Mouse (Mus musculus): Measurements from ENCODE around the gene Tmem107. TPM values are rescaled to one million over a fixed set of nuclear protein-coding genes. Genes with fewer than 3 reads are reported as not detected.

The Tmem107 gene
- total RNA-seq, 1 experiment from 2014 or later: 12.0 TPM

DNA sequence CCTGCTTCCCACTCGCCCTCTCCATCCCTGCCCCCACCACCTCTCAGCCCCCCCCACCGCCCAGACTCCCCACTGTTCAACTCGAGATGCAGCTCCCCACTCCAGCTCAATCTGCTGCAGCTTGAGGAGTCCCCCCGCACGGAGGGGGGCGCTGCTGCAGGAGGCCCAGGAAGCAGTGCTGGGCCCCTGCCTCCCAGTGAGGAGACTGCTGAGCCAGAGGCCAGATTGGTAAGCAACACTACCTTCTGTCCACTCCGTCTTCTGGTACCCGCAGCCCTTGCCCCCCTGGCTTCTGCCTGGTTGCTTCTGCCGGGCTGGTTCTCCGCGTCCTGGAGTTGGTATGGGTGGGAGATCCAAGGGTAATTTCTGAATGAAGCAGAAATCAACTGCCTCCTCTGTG, 36.2 kb downstream of the Tmem107 start:
- peak; percentile 20 for DNase-seq

DNA sequence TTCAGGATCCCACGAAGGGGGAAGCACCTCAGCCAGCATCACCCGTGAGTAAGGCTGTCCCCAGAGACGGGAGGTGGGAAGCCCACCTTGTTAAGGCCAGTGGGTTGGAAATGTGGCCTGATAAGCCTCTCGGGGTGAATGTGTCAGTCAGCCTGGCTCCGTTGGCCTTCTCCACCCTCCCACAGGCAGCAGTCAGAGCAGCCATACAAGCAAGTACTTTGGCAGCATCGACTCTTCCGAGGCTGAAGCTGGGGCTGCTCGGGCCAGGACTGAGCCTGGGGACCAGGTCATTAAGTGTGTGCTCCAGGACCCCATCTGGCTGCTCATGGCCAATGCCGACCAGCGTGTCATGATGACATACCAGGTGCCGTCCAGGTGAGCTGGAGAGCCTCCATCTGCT, 37.1 kb downstream of the Tmem107 start:
- no peak for DNase-seq

DNA sequence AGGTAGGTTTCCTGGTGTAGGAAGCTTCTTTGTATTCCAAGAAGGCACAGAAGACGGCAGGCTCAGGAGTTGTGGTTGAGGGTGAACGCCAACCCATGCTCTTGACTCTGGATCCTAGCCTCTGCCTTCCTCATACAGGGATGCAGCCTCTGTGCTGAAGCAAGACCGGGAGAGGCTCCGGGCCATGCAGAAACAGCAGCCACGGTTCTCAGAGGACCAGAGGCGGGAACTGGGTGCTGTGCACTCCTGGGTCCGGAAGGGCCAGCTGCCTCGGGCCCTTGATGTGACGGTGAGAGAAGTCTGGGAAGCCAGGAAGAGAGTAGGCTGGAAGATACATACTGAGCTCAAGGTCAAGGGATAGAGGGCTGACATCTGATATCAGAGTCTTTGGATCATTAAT, 37.6 kb downstream of the Tmem107 start:
- DNase-seq: no peak

DNA sequence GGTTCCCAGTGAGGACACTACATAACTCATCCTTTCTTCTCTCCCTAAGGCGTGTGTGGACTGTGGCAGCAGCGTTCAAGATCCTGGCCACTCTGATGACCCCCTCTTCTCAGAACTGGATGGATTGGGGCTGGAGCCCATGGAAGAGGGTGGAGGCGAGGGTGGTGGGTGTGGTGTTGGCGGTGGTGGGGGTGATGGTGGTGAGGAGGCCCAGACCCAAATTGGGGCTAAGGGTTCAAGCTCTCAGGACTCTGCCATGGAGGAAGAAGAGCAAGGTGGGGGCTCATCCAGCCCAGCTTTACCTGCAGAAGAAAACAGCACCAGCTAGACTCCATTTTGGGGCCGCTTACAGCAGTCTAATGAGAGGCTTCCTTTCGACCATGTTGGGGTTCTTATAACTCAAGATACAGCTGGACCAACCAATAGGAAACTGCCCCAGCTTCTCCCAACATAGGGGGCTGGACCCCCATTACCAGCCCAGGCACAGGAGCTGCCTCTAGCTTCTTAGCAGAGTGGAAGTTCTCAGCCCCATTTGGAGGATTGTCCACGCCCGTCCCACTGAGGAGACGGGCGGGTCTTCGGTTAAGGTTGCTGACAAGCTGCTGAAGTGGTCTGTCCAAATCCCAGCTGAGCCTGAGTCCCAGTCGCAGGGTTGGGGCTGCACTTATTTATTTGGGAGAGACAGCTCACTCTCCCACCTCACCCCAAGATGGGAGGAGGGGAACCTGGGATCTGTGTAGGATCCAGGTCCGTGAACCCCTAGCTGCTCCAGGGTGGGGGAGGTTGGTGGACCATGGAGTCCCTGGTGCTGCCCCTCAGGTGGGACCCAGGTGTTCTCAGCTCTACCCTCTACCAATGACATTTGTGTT, 38.7 kb downstream of the Tmem107 start:
- DNase-seq: peak; percentile 29

DNA sequence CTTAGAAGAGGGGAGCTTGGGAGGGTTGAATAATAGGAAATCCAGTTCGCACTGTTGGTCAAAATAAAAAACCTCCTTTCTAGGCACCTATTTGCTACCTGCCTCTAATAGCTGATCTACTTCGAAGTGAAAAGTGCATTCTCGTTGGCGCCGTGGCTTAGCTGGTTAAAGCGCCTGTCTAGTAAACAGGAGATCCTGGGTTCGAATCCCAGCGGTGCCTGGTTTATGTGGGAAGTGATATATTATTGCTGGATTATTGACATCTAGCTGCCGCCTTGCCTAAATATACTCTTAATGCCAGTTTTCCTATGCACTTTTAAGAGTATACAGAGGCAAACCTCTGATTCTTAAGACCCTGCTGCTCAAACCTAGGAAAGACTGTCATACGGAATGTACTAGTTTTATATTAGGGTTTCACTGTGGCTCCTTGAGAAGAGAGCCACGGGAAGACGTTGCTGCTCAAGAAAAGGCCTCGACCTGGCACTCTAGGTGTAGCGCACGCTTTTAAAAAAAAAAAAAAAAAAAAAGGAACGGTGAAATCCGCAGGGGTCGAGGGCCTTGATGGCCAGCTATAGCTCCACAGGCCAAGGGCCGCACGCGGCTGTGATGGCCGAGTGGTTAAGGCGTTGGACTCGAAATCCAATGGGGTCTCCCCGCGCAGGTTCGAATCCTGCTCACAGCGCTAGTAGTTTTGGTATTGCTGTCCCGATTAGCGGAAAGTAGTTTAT, 39.9 kb downstream of the Tmem107 start:
- peak; percentile 96 for DNase-seq

DNA sequence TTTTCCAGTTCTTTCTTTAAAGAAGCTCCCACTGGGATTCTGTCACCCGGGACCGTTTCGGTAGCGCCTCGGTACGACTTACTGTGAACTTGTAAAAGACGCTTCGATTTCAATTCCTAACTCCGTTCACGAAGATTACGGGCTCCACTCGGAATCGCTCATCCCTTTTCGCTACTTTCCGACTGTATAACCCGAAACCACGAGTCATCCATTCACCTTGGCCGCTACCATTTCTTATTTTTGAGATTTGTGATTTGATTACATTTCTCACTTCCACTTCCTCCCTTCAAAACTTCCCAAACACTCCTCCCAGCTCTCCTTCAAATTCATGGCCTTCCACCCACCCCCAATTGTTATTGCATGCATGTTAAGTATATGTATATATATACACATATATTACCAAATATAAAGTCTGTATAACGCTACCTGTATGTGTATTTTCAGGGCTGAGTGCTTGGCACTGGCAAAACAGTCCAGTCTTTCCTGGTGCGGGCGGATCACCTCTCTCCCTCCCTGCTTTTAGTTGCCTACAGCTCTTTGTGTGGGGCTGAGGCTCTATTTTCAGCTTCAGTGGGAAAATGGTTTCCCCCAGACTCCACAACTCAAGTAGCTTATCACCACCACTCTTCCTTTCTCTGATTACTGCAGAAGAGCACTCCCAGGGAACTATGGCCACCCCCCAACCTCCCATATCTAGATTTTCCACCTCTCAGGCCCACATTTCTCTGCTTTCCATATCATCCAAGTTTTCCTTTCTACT, 40.6 kb downstream of the Tmem107 start:
- no peak for DNase-seq

DNA sequence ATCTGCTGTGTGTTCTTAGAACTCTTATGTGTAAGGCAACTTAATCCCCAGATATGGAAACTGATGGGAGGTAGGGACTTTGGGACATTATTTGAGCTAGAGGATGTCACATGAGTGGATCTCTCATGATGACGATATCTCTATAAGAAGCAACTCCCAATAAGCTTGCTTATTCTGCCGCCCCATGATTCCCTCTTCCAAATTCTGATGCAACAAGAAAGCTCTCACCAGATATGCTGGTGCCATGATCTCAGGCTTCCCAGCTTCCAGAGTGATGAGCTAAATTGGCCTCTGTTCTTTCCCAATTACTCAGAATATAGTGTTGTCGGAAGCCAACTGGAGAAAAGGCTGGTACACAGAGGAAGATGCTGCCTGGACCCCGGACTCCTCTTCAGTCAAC, 41.3 kb downstream of the Tmem107 start:
- DNase-seq: no peak

DNA sequence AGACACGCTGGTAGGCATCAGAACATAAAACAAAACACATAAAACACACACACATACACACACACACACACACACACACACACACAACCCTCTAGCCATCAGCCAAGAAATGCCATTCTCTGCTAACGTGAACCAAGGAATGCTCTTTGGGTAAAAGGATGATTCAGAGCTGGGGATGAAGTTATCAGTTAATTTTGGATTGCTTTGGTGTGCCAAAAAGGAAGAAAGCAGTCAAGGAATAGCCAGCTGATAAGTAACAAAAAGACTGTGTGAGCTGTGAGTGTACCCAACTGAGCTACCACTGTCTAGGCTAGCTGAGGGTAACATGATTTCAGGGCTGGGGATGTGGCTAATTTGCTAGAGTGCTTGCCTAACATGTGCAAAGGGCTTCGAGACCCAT, 43.4 kb downstream of the Tmem107 start:
- DNase-seq: no peak

DNA sequence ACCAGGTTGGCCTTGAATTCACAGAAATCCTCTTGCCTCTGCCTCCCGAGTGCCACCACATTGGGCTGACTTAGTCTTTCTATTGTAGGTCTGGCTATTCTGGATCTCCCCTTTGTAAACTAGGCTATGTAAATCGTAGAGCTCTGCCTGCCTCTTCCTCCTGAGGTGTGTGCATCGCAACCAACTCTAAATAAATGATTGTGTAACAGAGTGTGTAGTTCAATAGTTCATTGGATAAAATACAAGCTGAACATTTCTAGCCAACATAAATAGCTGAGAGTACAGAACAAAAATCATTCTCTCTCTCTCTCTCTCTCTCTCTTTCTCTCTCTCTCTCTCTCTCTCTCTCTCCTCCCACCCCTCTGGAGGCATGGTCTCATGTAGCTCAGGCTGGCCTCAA, 44.0 kb downstream of the Tmem107 start:
- no peak for DNase-seq

DNA sequence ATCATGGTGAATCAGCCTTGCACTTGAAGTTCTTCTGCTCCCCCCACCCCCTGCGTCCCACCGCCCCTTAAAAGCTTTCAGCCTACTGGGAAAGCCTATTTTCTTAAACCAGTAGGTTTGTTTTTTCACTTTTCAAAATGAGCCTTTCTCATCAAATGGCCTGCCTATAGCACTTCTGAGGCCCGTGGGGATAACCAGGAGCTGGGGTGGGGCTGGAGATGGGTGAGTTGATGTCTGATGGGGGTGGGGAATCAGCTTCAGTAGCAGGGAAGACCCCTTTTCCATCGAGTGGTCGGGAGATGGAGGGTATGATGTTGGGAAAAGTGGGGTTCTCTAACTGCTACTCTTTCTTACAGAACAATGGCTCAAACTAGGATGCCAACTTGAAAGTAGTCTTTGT, 46.2 kb downstream of the Tmem107 start:
- DNase-seq: no peak

DNA sequence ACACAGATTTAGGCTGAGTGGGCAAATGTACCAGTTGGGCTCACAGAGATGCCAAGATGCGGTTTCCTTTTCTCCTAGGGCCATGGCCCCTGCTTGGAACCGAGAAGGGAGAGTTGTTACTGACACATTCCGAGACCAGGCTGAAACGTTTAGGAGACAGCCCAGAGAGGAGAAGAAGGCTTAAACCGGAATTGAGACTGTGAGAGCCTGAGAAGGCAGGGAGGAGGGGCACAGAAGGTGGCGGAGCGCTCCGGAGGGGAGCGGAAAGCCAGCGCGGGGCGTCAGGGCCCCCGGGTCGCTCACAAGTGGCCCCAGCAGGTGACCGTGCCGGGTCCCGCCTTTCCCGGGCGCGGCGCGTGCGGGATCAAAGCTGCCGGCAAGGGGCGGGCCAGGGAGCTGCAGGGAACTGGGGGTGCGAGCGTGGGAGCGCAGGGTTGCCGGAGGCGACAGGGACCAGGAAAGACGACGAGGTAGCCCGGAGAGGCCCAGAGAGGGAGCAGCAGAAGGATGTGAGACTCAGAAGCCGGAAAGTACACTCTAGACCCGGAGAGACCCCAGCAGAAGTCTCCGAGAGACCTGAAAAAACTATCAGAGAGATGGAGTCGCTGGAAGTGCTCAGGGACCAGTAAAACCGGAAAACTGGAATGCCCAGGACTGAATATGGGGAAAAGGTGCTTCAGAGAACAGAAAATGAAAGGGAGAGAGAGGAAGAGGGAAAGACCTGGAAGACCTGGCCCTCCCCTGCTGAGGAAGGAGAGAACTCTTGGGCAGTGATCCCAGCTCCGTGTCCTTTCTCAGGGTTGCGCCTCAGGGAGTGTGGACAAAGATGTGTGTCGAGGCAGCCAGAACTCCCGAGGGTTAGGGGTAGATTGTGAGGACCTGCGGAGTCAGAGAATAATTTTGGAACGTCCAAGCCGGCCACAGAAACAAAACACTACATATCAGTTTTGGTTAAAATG, 47.4 kb downstream of the Tmem107 start:
- DNase-seq: peak; percentile 82

DNA sequence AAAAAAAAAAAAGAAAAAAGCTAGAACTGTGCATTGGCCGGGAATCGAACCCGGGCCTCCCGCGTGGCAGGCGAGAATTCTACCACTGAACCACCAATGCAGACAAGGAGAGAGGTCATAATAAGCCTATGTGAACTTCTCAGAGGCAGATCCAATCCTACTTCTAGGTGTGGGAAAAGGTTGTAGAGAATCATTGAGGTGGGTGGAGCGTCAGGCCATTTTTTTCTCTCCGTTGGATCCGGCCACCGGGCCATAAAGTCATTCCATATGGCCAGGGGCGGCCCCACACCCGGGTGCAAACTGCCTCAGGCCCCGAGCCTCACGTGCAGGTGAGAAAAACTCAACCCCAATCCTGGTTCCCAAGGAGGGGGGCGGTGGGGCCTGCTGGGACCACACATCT, 48.2 kb downstream of the Tmem107 start:
- DNase-seq: peak; percentile 89

DNA sequence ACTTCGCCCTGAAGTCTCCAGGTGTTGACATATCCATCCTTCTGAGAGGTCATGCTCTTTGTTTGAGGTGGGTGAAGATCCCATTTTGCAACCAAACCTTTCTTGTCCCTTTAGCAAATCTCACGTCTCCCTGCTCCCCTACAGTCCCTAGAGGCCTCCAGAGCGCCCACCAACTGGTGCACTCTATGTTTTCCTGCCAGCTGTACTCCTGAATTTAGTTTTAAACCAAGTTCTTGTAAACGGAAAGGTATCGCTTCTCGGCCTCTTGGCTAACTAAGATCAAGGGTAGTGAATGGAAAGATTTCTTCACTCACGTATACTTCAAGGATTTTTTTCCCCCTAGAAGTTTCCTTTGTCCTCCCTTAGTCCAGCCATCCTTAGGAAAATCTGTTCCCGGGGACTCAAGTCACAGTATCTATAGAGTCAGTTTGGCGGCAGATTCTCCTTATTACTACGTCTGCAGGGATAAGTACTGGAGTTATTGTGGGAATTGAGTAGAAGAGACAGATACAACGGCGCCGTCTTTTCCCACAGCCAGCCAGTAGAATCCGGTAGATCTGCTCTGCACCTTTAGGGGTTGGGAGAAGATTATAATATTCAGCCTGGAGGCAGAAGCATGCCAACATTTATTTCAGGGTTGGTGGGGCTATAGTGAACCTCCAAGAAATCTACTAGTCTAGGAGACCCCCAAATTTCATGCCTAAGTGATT, 49.0 kb downstream of the Tmem107 start:
- DNase-seq: no peak

DNA sequence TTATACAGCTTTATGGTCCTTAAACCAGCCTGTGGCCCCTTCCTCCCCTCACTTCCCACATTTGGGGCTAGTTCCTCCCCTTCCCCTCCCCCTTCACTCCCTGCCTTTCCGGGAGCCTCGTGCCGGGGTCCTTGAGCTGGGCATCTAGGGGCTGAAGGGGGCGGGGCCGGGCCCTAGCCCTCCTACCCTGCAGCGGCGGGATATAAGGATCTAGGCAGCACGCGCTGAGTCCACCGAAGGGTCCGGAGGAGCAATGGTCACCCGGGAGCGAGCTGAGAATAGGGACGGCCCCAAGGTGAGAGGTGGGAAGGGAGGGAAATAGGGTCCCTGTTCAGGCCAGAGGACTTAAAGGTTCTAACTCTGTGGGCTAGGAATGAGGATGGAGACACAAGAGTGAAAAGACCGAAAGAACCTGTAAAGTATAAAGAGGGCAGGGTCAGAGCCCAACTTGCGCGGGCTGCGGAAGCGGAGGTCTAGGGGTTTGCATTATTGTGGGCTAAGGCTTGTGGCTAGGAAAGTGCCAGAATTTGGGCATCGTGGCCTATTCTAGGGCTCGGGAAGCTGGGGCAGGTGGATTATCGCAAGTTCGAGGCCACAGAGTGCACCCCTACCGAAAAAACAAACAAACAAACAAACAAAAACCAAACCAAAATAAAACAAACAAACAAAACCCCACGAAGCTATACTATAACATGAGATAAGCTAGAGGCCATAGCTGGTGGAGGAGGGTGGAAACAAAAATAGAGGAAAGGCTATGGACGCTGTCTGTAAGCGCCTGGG, 49.8 kb downstream of the Tmem107 start, which contains the start of gene Hes7:
Gene Hes7 (plus strand): TSS at position 184 of the 780 bp plus-strand sequence.
- peak; percentile 31 for DNase-seq

DNA sequence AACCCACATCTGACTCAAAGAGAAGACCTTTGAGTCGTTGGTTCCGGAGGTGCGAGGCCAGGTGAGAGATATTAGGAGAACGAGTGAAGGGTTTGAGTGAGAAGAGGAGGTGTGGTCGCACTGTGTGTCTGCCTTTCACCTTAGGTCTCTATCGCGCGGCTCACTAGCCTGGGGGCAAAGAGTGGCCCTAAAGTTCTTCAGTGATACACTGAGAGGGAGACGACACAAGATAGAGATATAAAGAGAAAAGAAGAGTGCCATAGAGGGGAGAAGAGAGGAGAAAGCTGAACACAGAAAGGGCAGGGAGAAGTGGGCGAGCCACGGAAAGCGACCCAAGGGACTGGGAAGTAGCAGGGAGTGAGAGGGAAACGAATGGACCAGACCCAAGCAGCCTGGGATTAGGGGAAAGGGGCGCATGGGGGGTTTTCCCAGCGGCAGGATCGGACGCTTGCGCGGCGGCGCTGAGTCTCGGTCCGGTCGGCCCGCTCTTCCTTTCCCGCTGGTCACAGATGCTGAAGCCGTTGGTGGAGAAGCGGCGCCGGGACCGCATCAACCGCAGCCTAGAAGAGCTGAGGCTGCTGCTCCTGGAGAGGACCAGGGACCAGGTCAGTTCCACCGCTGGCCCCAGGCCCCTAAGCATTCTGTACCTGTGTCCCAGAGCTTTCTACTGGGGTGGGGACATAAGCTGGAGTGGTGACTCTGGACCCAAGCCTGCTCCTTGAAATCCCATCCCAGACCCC, 50.6 kb downstream of the Tmem107 start:
- DNase-seq: peak; percentile 49

DNA sequence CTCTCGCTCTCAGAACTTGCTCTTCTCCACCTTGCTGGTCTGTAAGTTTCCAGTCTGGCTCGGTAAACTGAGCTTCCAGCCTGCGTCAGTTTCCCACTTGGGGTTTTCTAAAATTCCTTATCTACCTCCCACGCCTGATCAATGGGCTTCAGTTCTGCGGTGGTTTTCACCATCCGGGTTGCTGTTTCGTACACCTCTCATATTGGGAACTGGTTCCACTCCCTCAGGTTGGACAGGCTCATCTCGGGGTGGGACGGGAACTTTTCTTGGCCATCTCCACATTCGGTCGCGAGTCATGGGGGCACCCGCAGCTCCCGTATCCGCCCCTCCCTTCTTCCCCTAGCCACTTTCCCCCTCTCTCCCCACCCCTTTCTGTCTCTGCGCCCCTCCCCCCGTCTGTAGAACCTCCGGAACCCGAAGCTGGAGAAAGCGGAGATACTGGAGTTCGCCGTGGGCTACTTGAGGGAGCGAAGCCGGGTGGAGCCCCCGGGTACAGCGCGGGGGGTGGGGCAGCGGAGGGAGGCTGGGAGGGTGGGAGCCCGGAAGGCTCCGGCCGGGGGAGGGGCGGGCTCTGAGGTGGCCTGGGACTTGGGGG, 51.2 kb downstream of the Tmem107 start:
- DNase-seq: no peak

DNA sequence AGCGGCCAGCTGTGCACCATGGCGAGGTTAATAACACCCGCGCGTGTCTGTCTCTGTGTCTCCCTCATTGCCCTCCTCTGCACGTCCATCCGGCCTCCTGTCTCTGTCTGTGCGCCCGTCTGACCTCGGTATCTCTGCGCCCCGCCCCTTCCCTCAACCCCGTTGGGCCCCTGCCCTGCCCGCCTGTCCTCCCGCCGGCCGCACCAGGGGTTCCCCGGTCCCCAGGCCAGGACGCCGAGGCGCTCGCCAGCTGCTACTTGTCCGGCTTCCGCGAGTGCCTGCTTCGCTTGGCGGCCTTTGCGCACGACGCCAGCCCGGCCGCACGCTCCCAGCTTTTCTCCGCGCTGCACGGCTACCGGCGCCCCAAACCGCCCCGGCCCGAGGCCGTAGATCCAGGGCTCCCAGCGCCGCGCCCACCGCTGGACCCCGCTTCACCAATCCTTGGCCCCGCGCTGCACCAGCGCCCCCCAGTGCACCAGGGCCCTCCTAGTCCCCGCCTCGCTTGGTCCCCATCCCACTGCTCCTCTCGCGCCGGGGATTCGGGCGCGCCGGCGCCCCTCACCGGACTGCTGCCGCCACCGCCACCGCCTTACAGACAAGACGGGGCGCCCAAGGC, 51.8 kb downstream of the Tmem107 start, which contains the start of gene 9130213A22Rik:
Gene 9130213A22Rik (minus strand): TSS at position 254 of the 616 bp plus-strand sequence.
- DNase-seq: peak; percentile 94

All from adrenal gland, postnatal 14 days (tissue).